ENCODE assay signal across 18 mouse cellular contexts in genomic region chr13:32860821-32861220, GRCm38 (mm10). TPM values are rescaled to one million over a fixed set of nuclear protein-coding genes. Genes with fewer than 3 reads are reported as not detected.
"Had no signal": no experiment of that assay in that cellular context is flagged by ENCODE, and none has a peak within 500 bp of the region (broad histone marks: within the 10 kb centered on the region; RNA-seq: fewer than 3 reads in every experiment).

No protein-coding gene starts in this region.

- DNase-seq: kidney, postnatal 10 days; lung, adult 2 months; lung, postnatal 36 days; right cerebral cortex, postnatal 25 days; thymus, postnatal 4 days had no signal

- H3K27ac ChIP-seq: limb, embryonic 10.5 days; liver, embryonic 15.5 days; midbrain, embryonic 13.5 days; stomach, postnatal 0 days had no signal

- H3K4me3 ChIP-seq: limb, embryonic 10.5 days; liver, embryonic 15.5 days; midbrain, embryonic 13.5 days had no signal

RNA-seq across cellular contexts. Expression of gene Serpinb1c, which starts 37.2 kb away (rescaled TPM):
- total RNA-seq: left cerebral cortex, adult 18-20 months; left cerebral cortex, postnatal 10 days; megakaryocyte progenitor cell, adult 5-6 weeks had no signal
- polyA plus RNA-seq: large intestine, adult 2 months; limb, embryonic 10.5 days; limb, embryonic 14.5 days; liver, embryonic 15.5 days; lung, adult 2 months; midbrain, embryonic 13.5 days; midbrain, postnatal 0 days had no signal

RNA-seq across cellular contexts. Expression of gene D930007J09Rik, which starts 58.2 kb away (rescaled TPM):
- total RNA-seq: megakaryocyte progenitor cell, adult 5-6 weeks; midbrain, postnatal 0 days had no signal
- polyA plus RNA-seq: large intestine, adult 2 months; limb, embryonic 10.5 days; liver, embryonic 11.5 days; liver, embryonic 15.5 days; lung, adult 2 months; lung, postnatal 0 days; midbrain, embryonic 13.5 days; midbrain, postnatal 0 days; neural tube, embryonic 14.5 days; stomach, postnatal 0 days had no signal
